Mouse (Mus musculus): Measurements from ENCODE around the gene Eif2b5.
A peak's percentile ranks its signal among the peaks of the same experiment; 100 is the strongest.

The Eif2b5 gene

DNA sequence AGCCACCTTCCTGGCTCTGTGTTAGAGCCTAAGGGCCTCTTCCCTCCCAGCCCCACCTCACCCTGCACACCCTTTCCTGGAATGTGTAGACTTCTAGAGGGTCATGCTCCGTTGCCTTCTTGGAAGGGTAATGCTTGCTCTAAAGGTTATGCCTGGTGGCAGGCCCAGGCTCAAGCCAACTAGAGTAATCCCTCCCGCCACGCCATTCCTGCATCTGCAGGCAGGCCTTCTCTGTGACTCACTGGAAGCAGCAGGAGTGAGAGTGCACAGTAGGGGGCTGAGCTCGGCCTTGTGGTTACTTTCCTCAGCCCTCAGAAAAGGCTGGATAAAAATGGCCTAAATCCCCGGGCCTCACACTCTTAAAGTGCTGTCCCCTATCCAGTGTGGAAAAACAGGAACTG, 38.5 kb downstream of the Eif2b5 start:
- DNase-seq (ENCODE audit: low spot score), result no peak

DNA sequence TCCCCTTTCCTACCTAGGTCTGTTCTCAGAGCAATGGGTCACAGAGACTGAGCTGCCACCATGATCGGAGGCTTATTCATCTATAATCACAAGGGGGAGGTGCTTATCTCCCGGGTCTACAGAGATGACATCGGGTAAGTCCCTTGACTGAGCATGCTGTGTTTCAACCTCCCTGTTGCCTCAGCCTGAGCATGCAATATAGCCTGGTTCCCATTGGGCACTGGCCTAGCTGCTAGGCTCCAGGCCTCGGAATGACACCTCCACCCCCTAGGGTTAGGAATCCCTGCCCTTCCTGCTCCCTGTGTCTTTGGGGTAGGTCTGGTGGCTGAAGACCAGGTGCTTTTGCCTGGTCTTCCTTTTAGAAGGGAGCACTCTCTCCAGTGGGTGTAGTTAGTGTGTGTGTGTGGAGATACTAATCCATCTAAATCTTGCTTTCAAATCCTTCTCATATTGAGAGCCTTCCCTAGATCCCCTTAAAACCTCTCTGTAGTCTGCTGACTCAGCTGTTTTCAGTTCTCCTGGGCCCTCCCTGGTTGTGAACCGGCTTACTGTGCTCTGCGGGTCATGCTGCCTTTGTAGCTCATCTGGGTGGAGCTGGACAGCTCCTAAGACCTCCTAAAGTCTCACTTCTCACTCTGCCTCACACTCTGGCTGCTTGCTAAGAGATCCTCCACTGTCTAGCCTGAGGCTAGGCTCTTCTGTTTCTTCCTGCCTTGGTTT, 39.1 kb downstream of the Eif2b5 start:
- no peak for DNase-seq (ENCODE audit: low spot score)

DNA sequence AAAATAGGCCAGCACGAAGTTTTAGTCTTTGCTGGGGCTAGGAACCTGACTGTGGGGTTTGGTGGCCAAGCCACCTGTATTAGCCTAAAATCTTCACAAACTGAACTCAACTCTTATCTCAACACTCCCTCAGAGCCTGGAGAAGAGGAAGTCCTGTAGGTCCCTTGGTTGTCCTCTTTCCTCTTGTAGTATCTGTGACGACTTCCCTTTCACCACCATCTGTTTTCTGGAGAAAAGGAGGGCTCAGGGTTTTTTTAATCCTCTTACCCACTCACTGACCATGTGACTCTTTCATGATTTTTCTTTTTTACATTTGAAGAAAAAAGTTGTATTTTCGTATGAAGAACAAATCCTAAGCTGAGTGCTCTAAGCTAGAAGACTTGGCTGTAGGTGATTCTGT, 41.0 kb downstream of the Eif2b5 start:
- no peak for DNase-seq (ENCODE audit: low spot score)

DNA sequence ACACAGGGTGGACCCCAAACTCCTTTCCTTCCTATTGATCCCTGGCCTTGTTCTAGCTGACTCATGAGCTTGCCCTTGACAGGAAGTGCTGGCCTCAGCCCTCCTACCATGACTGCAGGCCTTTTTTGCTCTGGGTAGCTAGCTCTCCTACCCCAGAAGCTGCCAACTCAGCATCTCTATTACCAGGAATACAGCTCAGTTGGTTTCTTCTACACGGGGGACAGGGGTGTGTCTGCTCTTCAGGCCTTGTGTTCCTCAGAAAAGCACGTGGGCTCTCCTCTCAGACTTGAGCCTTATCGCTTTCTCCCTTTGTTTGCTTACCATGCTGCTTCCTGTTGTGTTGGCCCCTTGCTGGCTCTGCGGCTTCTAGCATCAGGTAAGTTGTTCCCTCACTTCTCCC, 41.8 kb downstream of the Eif2b5 start:
- no peak for DNase-seq (ENCODE audit: low spot score)

GRCm38 (mm10) chr16:20545696-20546095, 47.1 kb downstream of the Eif2b5 start:
- DNase-seq (ENCODE audit: low spot score), result no peak

- no peak for DNase-seq (ENCODE audit: low spot score)
These were observed 48.8 kb downstream of the Eif2b5 start for GRCm38 (mm10) chr16:20547423-20547822.

GRCm38 (mm10) chr16:20548096-20548948, 49.7 kb downstream of the Eif2b5 start, which contains the start of gene Abcf3:
Abcf3 (plus strand) TSS chr16:20548577.
- DNase-seq (ENCODE audit: low spot score), result peak; percentile 97

- DNase-seq (ENCODE audit: low spot score), result no peak
These were observed 50.5 kb downstream of the Eif2b5 start for GRCm38 (mm10) chr16:20549161-20549560.

GRCm38 (mm10) chr16:20551691-20552090, 53.1 kb downstream of the Eif2b5 start:
- no peak for DNase-seq (ENCODE audit: low spot score)

DNA sequence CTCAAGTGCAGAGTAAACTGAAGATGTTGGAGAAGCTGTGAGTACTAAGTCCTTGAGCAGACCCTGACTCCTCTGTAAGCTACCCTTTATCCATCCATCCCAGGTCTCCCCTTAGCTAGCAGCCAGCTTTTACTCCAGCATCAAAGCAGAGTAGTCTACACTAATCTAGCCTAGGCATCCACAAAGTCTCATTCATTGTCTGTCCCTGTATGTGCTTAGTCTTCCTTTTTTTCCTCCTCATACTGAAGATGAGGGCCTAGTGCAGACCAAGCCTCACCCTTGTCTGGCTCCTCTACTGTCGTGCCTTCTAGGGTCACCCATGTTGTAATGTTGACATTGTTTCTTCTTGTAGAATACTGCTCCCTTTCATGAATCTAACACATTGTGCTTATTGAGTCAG, 54.0 kb downstream of the Eif2b5 start:
- DNase-seq (ENCODE audit: low spot score), result no peak

GRCm38 (mm10) chr16:20555000-20555399, 56.4 kb downstream of the Eif2b5 start:
- no peak for DNase-seq (ENCODE audit: low spot score)

- no peak for DNase-seq (ENCODE audit: low spot score)
These were observed 58.8 kb downstream of the Eif2b5 start for GRCm38 (mm10) chr16:20557381-20557780.

Data from left cerebral cortex, adult 11 months (tissue).